In the genomic region with DNA sequence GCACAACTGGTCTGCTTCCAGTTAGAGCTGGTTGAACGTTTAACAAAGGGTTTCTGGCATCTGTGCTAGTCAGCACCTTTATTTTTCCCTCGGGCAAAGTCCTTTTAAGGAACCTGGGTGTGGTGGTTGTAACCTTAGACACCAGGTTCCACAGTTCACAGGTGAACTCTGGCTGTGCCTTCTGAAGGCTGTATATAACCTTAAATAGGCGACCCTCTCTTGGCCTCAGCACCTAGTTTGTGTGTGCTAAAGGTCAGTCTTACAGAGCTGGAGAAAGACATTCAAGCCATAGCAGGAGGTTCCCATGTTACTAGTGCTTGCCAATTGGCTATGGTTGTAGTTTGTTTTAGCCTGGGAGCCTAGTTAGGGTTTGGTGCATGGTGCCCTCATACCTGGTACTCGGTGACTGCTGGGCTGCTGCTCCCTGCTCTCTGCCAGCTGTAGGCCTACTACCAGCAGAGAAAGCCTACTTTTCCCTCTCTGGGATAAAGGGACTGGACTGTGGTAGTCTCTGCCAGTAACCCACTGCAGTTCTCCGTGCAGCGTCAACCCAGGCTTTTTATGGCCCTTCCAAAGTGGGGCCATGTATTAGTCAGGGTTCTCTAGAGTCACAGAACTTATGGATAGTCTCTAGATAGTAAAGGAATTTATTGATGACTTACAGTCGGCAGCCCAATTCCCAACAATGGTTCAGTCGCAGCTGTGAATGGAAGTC, we compare ENCODE assay signal across 28 mouse cellular contexts. TPM values are rescaled to one million over a fixed set of nuclear protein-coding genes. Genes with fewer than 3 reads are reported as not detected.
DNase-seq lines count a peak whose midpoint lies in the region; ATAC-seq and TF ChIP-seq lines count a peak whose summit lies in the region.
"Had no signal": no experiment of that assay in that cellular context is flagged by ENCODE, and none has a peak within 500 bp of the region (broad histone marks: within the 10 kb centered on the region; RNA-seq: fewer than 3 reads in every experiment).

No protein-coding gene starts in this region.

- H3K9ac ChIP-seq in liver, adult 2 months (ENCODE audit: low read depth, low read length): no peak overlapping the region
- no peak overlapping the region for H3K9ac ChIP-seq in liver, embryonic 11.5 days (ENCODE audit: low read depth, low read length)
- H3K9ac ChIP-seq: embryonic facial prominence, embryonic 15.5 days; forebrain, postnatal 0 days; hindbrain, embryonic 14.5 days; limb, embryonic 15.5 days; liver, postnatal 0 days; neural tube, embryonic 15.5 days; stomach, embryonic 15.5 days had no signal

- no peaks in the 10 kb centered on the region for H3K27me3 ChIP-seq in liver, adult 2 months (ENCODE audit: control insufficient read depth, insufficient read depth, low read length)
- no peaks in the 10 kb centered on the region for H3K27me3 ChIP-seq in liver, embryonic 11.5 days (replicated peaks; ENCODE audit: control insufficient read depth, insufficient read depth, low read length)
- H3K27me3 ChIP-seq: embryonic facial prominence, embryonic 15.5 days; limb, embryonic 15.5 days; megakaryocyte, embryonic 14.5 days; neural tube, embryonic 15.5 days; stomach, embryonic 15.5 days had no signal

- no peak overlapping the region for H3K4me2 ChIP-seq in liver, embryonic 11.5 days
- H3K4me2 ChIP-seq: embryonic facial prominence, embryonic 15.5 days; hindbrain, embryonic 14.5 days; limb, embryonic 15.5 days; neural tube, embryonic 15.5 days; stomach, embryonic 15.5 days had no signal

- 52% methylated on average over 7 of the region's 8 CpGs for WGBS in liver, adult 2 months
- 85% methylated on average over 6 of the region's 8 CpGs for WGBS in liver, embryonic 11.5 days
- 39% methylated on average over 7 of the region's 8 CpGs for WGBS in large intestine, adult 2 months

- no peak overlapping the region for H3K4me3 ChIP-seq in liver, adult 2 months (ENCODE audit: insufficient read depth, low read depth, low read length)
- H3K4me3 ChIP-seq in liver, embryonic 11.5 days (ENCODE audit: low read depth, low read length): no peak overlapping the region
- H3K4me3 ChIP-seq: embryonic facial prominence, embryonic 15.5 days; forebrain, embryonic 10.5 days; gastrocnemius, adult 2 months; limb, embryonic 15.5 days; megakaryocyte, embryonic 14.5 days; neural tube, embryonic 15.5 days; stomach, embryonic 15.5 days had no signal

- H3K9me3 ChIP-seq in liver, embryonic 11.5 days (ENCODE audit: control insufficient read depth, low read length): no peaks in the 10 kb centered on the region
- H3K9me3 ChIP-seq: embryonic facial prominence, embryonic 15.5 days; forebrain, embryonic 10.5 days; limb, embryonic 15.5 days; megakaryocyte, embryonic 14.5 days; neural tube, embryonic 15.5 days; stomach, embryonic 15.5 days had no signal

- no peak for TF ChIP-seq POLR2A in liver, adult 2 months (IDR thresholded peaks at IDR 0.05; ENCODE audit: extremely low read depth, insufficient read depth, low read length)

- ATAC-seq in liver, embryonic 11.5 days (replicated peaks; ENCODE audit: low FRiP score): no peak
- ATAC-seq in frontal cortex, adult (ENCODE audit: low TSS enrichment): no peak
- ATAC-seq: forebrain, postnatal 0 days; liver, postnatal 0 days; midbrain, embryonic 16.5 days had no signal

- no peaks in the 10 kb centered on the region for H3K79me2 ChIP-seq in liver, adult 2 months (ENCODE audit: control insufficient read depth, insufficient read depth, low read length)

- no peak for TF ChIP-seq CTCF in liver, adult 2 months (IDR thresholded peaks at IDR 0.05; ENCODE audit: low read depth, low read length)

- DNase-seq in liver, adult 2 months (ENCODE audit: extremely low read depth, low read depth, low spot score): peak; percentile 83
- no peak for DNase-seq in liver, embryonic 11.5 days (ENCODE audit: low spot score)
- peak; percentile 65 to 79 for DNase-seq in kidney, adult 8-10 months
- DNase-seq in large intestine, adult 2 months (ENCODE audit: low read depth, low spot score): peak; percentile 82
- no peak for DNase-seq in layer of hippocampus, postnatal 10 days (ENCODE audit: low spot score in 2 of 2)
- DNase-seq in layer of hippocampus, postnatal 25 days (ENCODE audit: extremely low spot score in 1 of 2, low spot score in 1 of 2): no peak
- DNase-seq: adrenal gland, postnatal 25 days; cerebellum, adult 18-20 months; cerebellum, postnatal 36 days; forebrain, postnatal 0 days; gastrocnemius, adult 2 months; heart, adult 18-20 months; heart, postnatal 36 days; liver, postnatal 0 days; lung, postnatal 10 days; right cerebral cortex, postnatal 25 days had no signal

- peaks cover 24% of the 10 kb centered on the region for H3K36me3 ChIP-seq in liver, adult 2 months (ENCODE audit: control insufficient read depth, insufficient read depth, low read length)
- peaks cover 23% of the 10 kb centered on the region for H3K36me3 ChIP-seq in liver, embryonic 11.5 days (ENCODE audit: control insufficient read depth, insufficient read depth, low read length)

- no peak overlapping the region for H3K27ac ChIP-seq in liver, adult 2 months (replicated peaks; ENCODE audit: insufficient read depth, low read depth, low read length)
- no peak overlapping the region for H3K27ac ChIP-seq in liver, embryonic 11.5 days (ENCODE audit: low read depth, low read length)
- H3K27ac ChIP-seq: embryonic facial prominence, embryonic 15.5 days; forebrain, embryonic 10.5 days; gastrocnemius, adult 2 months; hindbrain, embryonic 14.5 days; kidney, postnatal 0 days; limb, embryonic 15.5 days; neural tube, embryonic 15.5 days; stomach, embryonic 15.5 days had no signal

- peaks cover 4% of the 10 kb centered on the region for H3K4me1 ChIP-seq in liver, adult 2 months (ENCODE audit: control insufficient read depth, insufficient read depth, low read length)
- no peaks in the 10 kb centered on the region; the same call in 1 of the 2 replicates for H3K4me1 ChIP-seq in liver, embryonic 11.5 days (replicated peaks; ENCODE audit: control insufficient read depth, insufficient read depth, low read length)
- H3K4me1 ChIP-seq: embryonic facial prominence, embryonic 15.5 days; forebrain, embryonic 10.5 days; limb, embryonic 15.5 days; neural tube, embryonic 15.5 days; stomach, embryonic 15.5 days had no signal

RNA-seq across cellular contexts. Expression of gene Gm498, which starts 17.7 kb away (rescaled TPM):
- not detected in 2 replicates for total RNA-seq in liver, adult 2 months (2014; rRNA removed)
- not detected in 2 replicates for polyA plus RNA-seq in liver, adult 2 months (2012; rRNA removed)
- polyA plus RNA-seq in liver, embryonic 11.5 days (2014; fragmentation: Nextera tagmentation; extraction: Ambion mirVana): not detected in 2 replicates
- polyA plus RNA-seq in large intestine, adult 2 months (2012; rRNA removed): not detected in 2 replicates
- total RNA-seq in layer of hippocampus, postnatal 10 days (2021): not detected
- total RNA-seq in layer of hippocampus, postnatal 25 days (2021): not detected
- total RNA-seq: adrenal gland, postnatal 25 days; forebrain, postnatal 0 days; gastrocnemius, adult 2 months; heart, adult 18-20 months; heart, postnatal 36 days; left cerebral cortex, postnatal 36 days had no signal
- polyA plus RNA-seq: embryonic facial prominence, embryonic 15.5 days; forebrain, embryonic 10.5 days; forebrain, postnatal 0 days; heart, embryonic 14.5 days; hindbrain, embryonic 14.5 days; kidney, postnatal 0 days; limb, embryonic 15.5 days; liver, postnatal 0 days; midbrain, embryonic 16.5 days; neural tube, embryonic 15.5 days; stomach, embryonic 15.5 days had no signal

RNA-seq across cellular contexts. Expression of gene Dhcr7, which starts 26.0 kb away (rescaled TPM):
- 85.9 and 101 TPM in 2 replicates for total RNA-seq in liver, adult 2 months (2014; rRNA removed)
- 282 and 283 TPM in 2 replicates for polyA plus RNA-seq in liver, adult 2 months (2012; rRNA removed)
- 66.9 and 75.9 TPM in 2 replicates for polyA plus RNA-seq in liver, embryonic 11.5 days (2014; fragmentation: Nextera tagmentation; extraction: Ambion mirVana)
- polyA plus RNA-seq in large intestine, adult 2 months (2012; rRNA removed): 105 and 202 TPM in 2 replicates
- total RNA-seq in layer of hippocampus, postnatal 10 days (2021): 10 to 100 TPM; 80.0 to 85.0 TPM
- total RNA-seq in layer of hippocampus, postnatal 25 days (2021): 10 to 100 TPM; 44.7 to 51.3 TPM

RNA-seq across cellular contexts. Expression of gene Nadsyn1, which starts 26.3 kb away (rescaled TPM):
- 22.5 and 32.8 TPM in 2 replicates for total RNA-seq in liver, adult 2 months (2014; rRNA removed)
- polyA plus RNA-seq in liver, adult 2 months (2012; rRNA removed): 19.6 and 25.7 TPM in 2 replicates
- 8.6 and 12.7 TPM in 2 replicates for polyA plus RNA-seq in liver, embryonic 11.5 days (2014; fragmentation: Nextera tagmentation; extraction: Ambion mirVana)
- 44.2 and 65.4 TPM in 2 replicates for polyA plus RNA-seq in large intestine, adult 2 months (2012; rRNA removed)
- total RNA-seq in layer of hippocampus, postnatal 10 days (2021): 1 to 10 TPM; 6.1 to 6.4 TPM
- total RNA-seq in layer of hippocampus, postnatal 25 days (2021): 1 to 10 TPM; 6.2 to 7.3 TPM

Comparison
In these comparisons a context has a peak if more than half of its experiments do, and no peak if none do; other contexts are left out.
1. DNase-seq: peak in liver, adult 2 months (single experiment), kidney, adult 8-10 months (2 of 2) and large intestine, adult 2 months (single experiment); none in liver, embryonic 11.5 days (single experiment), layer of hippocampus, postnatal 10 days (0 of 2) and layer of hippocampus, postnatal 25 days (0 of 2).